Mouse (Mus musculus): ENCODE measurements around the gene Creb3l4.
"Not testable (repeated sequence)": the region's sequence is repeated elsewhere in the genome, so short reads cannot be mapped to it uniquely, and the experiment has no call there.

DNA sequence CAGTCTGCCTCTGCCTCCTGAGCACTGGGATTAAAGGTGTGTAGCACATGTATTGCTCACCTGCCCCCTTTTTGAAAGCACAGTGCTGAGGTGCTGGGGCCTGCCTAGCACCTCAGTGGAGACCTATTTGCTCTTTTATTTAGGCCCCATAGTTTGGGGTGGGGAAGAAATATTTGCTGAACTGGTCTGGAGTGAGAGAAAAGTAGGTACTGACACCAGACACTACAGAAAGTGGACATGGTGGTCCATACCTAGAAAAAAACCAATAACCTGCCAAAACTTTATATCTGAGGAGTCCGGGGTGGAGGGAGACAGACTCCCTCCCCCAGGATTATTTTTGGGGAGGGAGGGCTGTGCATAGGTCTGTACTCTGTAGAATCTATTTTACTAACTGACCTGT is 9.9 kb upstream of the Creb3l4 start:
- TF ChIP-seq CTCF, EP300 (IDR thresholded peaks at IDR 0.05; ENCODE audit: low read depth): not testable (repeated sequence)

Data from liver, postnatal 0 days (tissue).